Mouse (Mus musculus): ENCODE measurements at regions not wholly inside any gene's neighbourhood (a gene's known extent, or its start where the extent isn't known, plus 50 kb on each side); places are given as distances from the start of the nearest gene placed in this dataset.

DNA sequence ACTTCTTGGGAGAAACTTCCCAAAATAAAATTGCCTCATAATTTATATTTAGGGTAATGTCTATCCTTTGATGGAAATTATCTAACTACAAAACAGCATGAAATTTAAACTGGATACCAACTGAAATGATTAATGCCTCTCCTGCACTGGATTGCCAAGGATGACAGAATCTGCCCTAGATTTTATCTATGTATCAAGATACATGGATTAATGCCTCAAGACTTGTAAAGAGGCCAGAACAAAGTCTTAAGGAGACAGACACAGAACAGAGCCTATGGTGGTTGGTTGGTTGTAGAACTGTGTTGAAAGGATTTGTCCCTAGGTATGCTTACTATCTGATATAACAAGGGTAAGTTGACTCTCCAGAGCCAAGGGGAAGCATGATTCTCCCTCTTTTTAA is 147.0 kb downstream of the Ppp1r3a start:
- no peak for TF ChIP-seq EP300 (IDR thresholded peaks at IDR 0.05; ENCODE audit: insufficient read depth, low read depth, low read length)
- no peak for TF ChIP-seq CTCF (IDR thresholded peaks at IDR 0.05)

Data from heart, adult 2 months (tissue).